Mouse (Mus musculus) lung, postnatal 0 days (tissue): ENCODE measurements around the gene Lbh. TPM values are rescaled to one million over a fixed set of nuclear protein-coding genes. Genes with fewer than 3 reads are reported as not detected.
A peak's percentile ranks its signal among the peaks of the same experiment; 100 is the strongest.

Experiments used
- ATAC-seq: fragments of 200-750 bp; cut with Nextera tagmentation; 2 replicates; pipeline ENCODE4 v1.8.0; 2017; ENCODE audit warnings: moderate library complexity
- DNase-seq: peaks from one replicate; pipeline ENCODE4 v3.0.0-alpha.2; 2016; ENCODE audit warnings: low spot score
- H3K27ac ChIP-seq: fragments of 300-500 bp; sonication (generic); 2 replicates; pipeline ENCODE4 v1.5.1; 2014; ENCODE audit warnings: antibody characterized with exemption, mild to moderate bottlenecking, low read length, mixed read lengths
- H3K27me3 ChIP-seq: fragments of 300-500 bp; sonication (generic); replicated peaks from 2 replicates; pipeline ENCODE4 v1.6.1; 2014; ENCODE audit warnings: low read length, mixed read lengths; ENCODE audit not compliant: insufficient read depth
- H3K36me3 ChIP-seq: fragments of 300-500 bp; sonication (generic); 2 replicates; pipeline ENCODE4 v1.6.1; 2014; ENCODE audit warnings: low read length, mixed read lengths; ENCODE audit not compliant: insufficient read depth
- H3K4me1 ChIP-seq: fragments of 300-500 bp; sonication (generic); 2 replicates; pipeline ENCODE4 v1.6.1; 2014; ENCODE audit warnings: antibody characterized with exemption, low read depth, low read length, mixed read lengths; ENCODE audit not compliant: insufficient read depth
- H3K4me2 ChIP-seq: fragments of 300-500 bp; sonication (generic); replicated peaks from 2 replicates; pipeline ENCODE4 v1.6.1; 2014; ENCODE audit warnings: low read depth, mild to moderate bottlenecking, low read length, moderate library complexity, mixed read lengths
- H3K4me3 ChIP-seq: fragments of 300-500 bp; sonication (generic); 2 replicates; pipeline ENCODE4 v1.5.1; 2014; ENCODE audit warnings: low read depth, low read length
- H3K9ac ChIP-seq: fragments of 300-500 bp; sonication (generic); replicated peaks from 2 replicates; pipeline ENCODE4 v1.6.1; 2014; ENCODE audit warnings: low read depth, mild to moderate bottlenecking
- H3K9me3 ChIP-seq: fragments of 300-500 bp; sonication (generic); 2 replicates; pipeline ENCODE4 v1.6.1; 2016; ENCODE audit warnings: low read length, mixed read lengths
- CTCF ChIP-seq: IDR thresholded peaks from 2 replicates; pipeline ENCODE4 v1.5.1; 2016; ENCODE audit warnings: antibody characterized with exemption, mild to moderate bottlenecking
- EP300 ChIP-seq: IDR thresholded peaks from 2 replicates; pipeline ENCODE4 v1.6.1; 2016; ENCODE audit warnings: antibody characterized with exemption, mild to moderate bottlenecking, control low read depth
- WGBS: fragments of 180-500 bp; shearing (Covaris S2); extraction: QIAGEN DNeasy Blood & Tissue Kit; methylation state at CpG from one replicate; pipeline ENCODE4 v1.1.7; 2014; 5-methylcytosine and 5-hydroxymethylcytosine counted together
- polyA plus RNA-seq: library from polyadenylated mRNA; unstranded; fragments of >200 nt; fragmentation: Nextera tagmentation; extraction: Ambion mirVana; gene quantifications from 2 replicates; pipeline ENCODE4 v1.2.1, GENCODE M21; 2015

Gene Lbh
- polyA plus RNA-seq, 1 experiment from 2014 or later, result 16.2 TPM

- H3K27me3 ChIP-seq, result no peaks in the 10 kb centered on the region
- H3K4me1 ChIP-seq, result no peaks in the 10 kb centered on the region
- no peak overlapping the region for H3K4me3 ChIP-seq
- DNase-seq (no peak), ATAC-seq (no peak)
- no peak overlapping the region for H3K27ac ChIP-seq
- H3K36me3 ChIP-seq, result no peaks in the 10 kb centered on the region
- TF ChIP-seq CTCF (no peak), EP300 (no peak)
- 82% methylated on average over 4 of the region's 4 CpGs for WGBS
- no peaks in the 10 kb centered on the region for H3K9me3 ChIP-seq
- no peak overlapping the region for H3K4me2 ChIP-seq
- H3K9ac ChIP-seq, result no peak overlapping the region
Measured at GRCm38 (mm10) chr17:72901705-72902104, 16.4 kb upstream of the Lbh start.

- Histone ChIP-seq H3K4me1 (no peaks in the 10 kb centered on the region), H3K4me2 (no peak overlapping the region), H3K9ac (no peak overlapping the region), H3K9me3 (no peaks in the 10 kb centered on the region), H3K27me3 (no peaks in the 10 kb centered on the region), H3K36me3 (no peaks in the 10 kb centered on the region), H3K27ac (no peak overlapping the region), H3K4me3 (no peak overlapping the region)
- ATAC-seq (no peak), DNase-seq (no peak)
- 92% methylated on average over 5 of the region's 5 CpGs for WGBS
- TF ChIP-seq EP300 (no peak), CTCF (no peak)
Measured at GRCm38 (mm10) chr17:72903321-72903720, 14.8 kb upstream of the Lbh start.

- Histone ChIP-seq H3K4me3 (no peak overlapping the region), H3K36me3 (no peaks in the 10 kb centered on the region), H3K9ac (no peak overlapping the region), H3K4me1 (no peaks in the 10 kb centered on the region), H3K27me3 (no peaks in the 10 kb centered on the region), H3K9me3 (no peaks in the 10 kb centered on the region), H3K27ac (no peak overlapping the region), H3K4me2 (no peak overlapping the region)
- TF ChIP-seq CTCF (no peak), EP300 (no peak)
- ATAC-seq (peak; percentile 35; the same call in 1 of the 2 replicates), DNase-seq (no peak)
- WGBS, result 35% methylated on average over 9 of the region's 9 CpGs
Measured at GRCm38 (mm10) chr17:72903921-72904421, 14.1 kb upstream of the Lbh start.

- Histone ChIP-seq H3K9ac (no peak overlapping the region), H3K4me1 (no peaks in the 10 kb centered on the region), H3K36me3 (no peaks in the 10 kb centered on the region), H3K4me3 (no peak overlapping the region), H3K4me2 (no peak overlapping the region), H3K9me3 (no peaks in the 10 kb centered on the region), H3K27me3 (no peaks in the 10 kb centered on the region), H3K27ac (no peak overlapping the region)
- no peak for DNase-seq
- no peak for ATAC-seq
- 77% methylated on average over 7 of the region's 7 CpGs for WGBS
- TF ChIP-seq EP300, result no peak
- TF ChIP-seq CTCF, result no peak
Measured at GRCm38 (mm10) chr17:72904873-72905272, 13.2 kb upstream of the Lbh start.

- TF ChIP-seq CTCF, result no peak
- no peak for TF ChIP-seq EP300
- H3K9me3 ChIP-seq, result no peaks in the 10 kb centered on the region
- H3K36me3 ChIP-seq, result no peaks in the 10 kb centered on the region
- ATAC-seq (no peak), DNase-seq (no peak)
- 74% methylated on average over 10 of the region's 10 CpGs for WGBS
- no peaks in the 10 kb centered on the region for H3K4me1 ChIP-seq
- no peak overlapping the region for H3K9ac ChIP-seq
- no peak overlapping the region for H3K4me3 ChIP-seq
- no peak overlapping the region for H3K4me2 ChIP-seq
- no peaks in the 10 kb centered on the region for H3K27me3 ChIP-seq
- no peak overlapping the region for H3K27ac ChIP-seq
Measured at GRCm38 (mm10) chr17:72906231-72906896, 11.7 kb upstream of the Lbh start.

GRCm38 (mm10) chr17:72907211-72907610, 10.9 kb upstream of the Lbh start:
- Histone ChIP-seq H3K4me3 (no peak overlapping the region), H3K9ac (no peak overlapping the region), H3K27ac (no peak overlapping the region), H3K27me3 (no peaks in the 10 kb centered on the region), H3K4me2 (no peak overlapping the region), H3K36me3 (no peaks in the 10 kb centered on the region), H3K9me3 (no peaks in the 10 kb centered on the region), H3K4me1 (no peaks in the 10 kb centered on the region)
- DNase-seq, result no peak
- TF ChIP-seq CTCF (no peak), EP300 (no peak)
- ATAC-seq, result no peak
- 78% methylated on average over 9 of the region's 9 CpGs for WGBS

GRCm38 (mm10) chr17:72907777-72908176, 10.3 kb upstream of the Lbh start:
- DNase-seq, result no peak
- H3K27me3 ChIP-seq, result no peaks in the 10 kb centered on the region
- no peak overlapping the region for H3K4me3 ChIP-seq
- no peak overlapping the region for H3K4me2 ChIP-seq
- WGBS, result 86% methylated on average over 8 of the region's 8 CpGs
- ATAC-seq, result no peak
- no peak overlapping the region for H3K27ac ChIP-seq
- no peak overlapping the region for H3K9ac ChIP-seq
- TF ChIP-seq EP300 (no peak), CTCF (no peak)
- no peaks in the 10 kb centered on the region for H3K9me3 ChIP-seq
- no peaks in the 10 kb centered on the region for H3K36me3 ChIP-seq
- H3K4me1 ChIP-seq, result no peaks in the 10 kb centered on the region
